In the genomic region with DNA sequence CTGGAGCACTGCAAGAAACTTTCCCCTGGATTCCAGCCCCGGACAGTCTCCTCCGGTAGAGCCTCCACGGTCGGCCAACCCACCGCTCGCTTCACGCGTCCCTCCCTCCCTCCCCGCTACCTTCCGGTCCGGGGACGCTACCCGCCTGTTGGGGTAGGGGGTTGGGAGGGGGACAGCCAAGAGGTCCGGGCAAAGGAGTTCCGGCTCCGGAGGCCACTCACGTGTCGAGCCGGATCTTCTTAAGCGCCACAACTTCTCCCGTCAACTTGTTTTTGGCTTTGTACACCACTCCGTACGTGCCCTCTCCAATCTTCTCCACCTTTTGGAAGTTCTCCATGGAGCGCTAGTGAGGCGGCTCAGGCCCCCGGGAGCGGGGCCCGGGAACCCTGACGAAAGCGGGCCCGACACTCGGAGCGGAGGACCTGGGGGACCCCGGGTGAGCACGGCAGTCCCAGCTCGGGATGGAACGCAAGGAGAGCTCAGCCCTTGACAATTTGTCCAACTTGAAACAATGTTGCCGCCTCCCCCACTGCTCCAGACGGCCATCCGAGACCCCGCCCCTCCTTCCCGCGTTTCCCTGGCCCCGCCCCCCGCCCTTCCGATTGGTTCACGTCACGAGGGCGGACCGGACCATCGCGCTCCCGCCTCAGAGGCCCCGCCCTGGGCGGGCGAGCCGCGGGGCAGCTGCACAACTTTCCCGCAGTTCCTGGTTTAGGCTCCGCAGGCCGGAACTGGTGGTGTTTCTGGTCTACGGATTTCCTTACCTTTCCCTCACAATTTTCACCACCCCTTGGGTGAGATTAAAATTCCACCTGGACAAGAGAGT, we compare ENCODE assay signal across 8 mouse cellular contexts. TPM values are rescaled to one million over a fixed set of nuclear protein-coding genes. Genes with fewer than 3 reads are reported as not detected.
DNase-seq lines count a peak whose midpoint lies in the region; ATAC-seq lines count a peak whose summit lies in the region.

Cdk2 (minus strand) TSS at position 541 of the 826 bp plus-strand sequence.

- H3K9me3 ChIP-seq in embryonic facial prominence, embryonic 14.5 days (ENCODE audit: control insufficient read depth, low read length): no peaks in the 10 kb centered on the region
- no peaks in the 10 kb centered on the region for H3K9me3 ChIP-seq in limb, embryonic 15.5 days

- H3K4me1 ChIP-seq in embryonic facial prominence, embryonic 14.5 days (ENCODE audit: control insufficient read depth, insufficient read depth, low read length): peaks cover 9% of the 10 kb centered on the region; the same call in 1 of the 2 replicates
- H3K4me1 ChIP-seq in limb, embryonic 15.5 days: peaks cover 19% of the 10 kb centered on the region

- ATAC-seq in embryonic facial prominence, embryonic 14.5 days (ENCODE audit: low read depth): peak; percentile 91
- ATAC-seq in limb, embryonic 15.5 days (ENCODE audit: insufficient number of reproducible peaks, low FRiP score, low TSS enrichment, low read depth): peak; percentile 90

- no peaks in the 10 kb centered on the region for H3K27me3 ChIP-seq in embryonic facial prominence, embryonic 14.5 days (replicated peaks; ENCODE audit: control insufficient read depth, insufficient read depth, low read length)
- no peaks in the 10 kb centered on the region for H3K27me3 ChIP-seq in limb, embryonic 15.5 days

- DNase-seq in 3T3-L1 (ENCODE audit: low read depth, low spot score): peak; percentile 84
- peak; percentile 81 to 83 for DNase-seq in adrenal gland, postnatal 4 days (ENCODE audit: low spot score in 2 of 2)
- DNase-seq in embryonic facial prominence, embryonic 14.5 days (ENCODE audit: low spot score): peak; percentile 96
- DNase-seq in heart, adult 8-10 months (ENCODE audit: low spot score): peak; percentile 89
- peak; percentile 94 for DNase-seq in kidney, adult 9 months
- DNase-seq in monocyte, adult 2 months (ENCODE audit: low read depth in 1 of 2, low spot score in 2 of 2): peak; percentile 71 to 82
- DNase-seq in spleen, postnatal 36 days (ENCODE audit: low spot score in 2 of 2): peak; percentile 91 to 93

- peak within 1 kb of the TSS; percentile 65 for H3K4me3 ChIP-seq in embryonic facial prominence, embryonic 14.5 days (ENCODE audit: low read depth, low read length)
- H3K4me3 ChIP-seq in limb, embryonic 15.5 days: peak within 1 kb of the TSS; percentile 89

- peak within 1 kb of the TSS; percentile 95 for H3K27ac ChIP-seq in embryonic facial prominence, embryonic 14.5 days (replicated peaks; ENCODE audit: low read depth, low read length)
- peak within 1 kb of the TSS; percentile 98 for H3K27ac ChIP-seq in limb, embryonic 15.5 days

- WGBS in embryonic facial prominence, embryonic 14.5 days: under 1% methylated on average over 53 of the region's 62 CpGs
- WGBS in limb, embryonic 15.5 days: under 1% methylated on average over 60 of the region's 62 CpGs

- peak within 1 kb of the TSS; percentile 76 for H3K4me2 ChIP-seq in embryonic facial prominence, embryonic 14.5 days (ENCODE audit: low read depth, low read length)
- H3K4me2 ChIP-seq in limb, embryonic 15.5 days: peak within 1 kb of the TSS; percentile 55

- peak within 1 kb of the TSS; percentile 76 for H3K9ac ChIP-seq in embryonic facial prominence, embryonic 14.5 days (ENCODE audit: low read depth, low read length)
- peak within 1 kb of the TSS; percentile 84 for H3K9ac ChIP-seq in limb, embryonic 15.5 days

- peaks cover 35% of the 10 kb centered on the region for H3K36me3 ChIP-seq in embryonic facial prominence, embryonic 14.5 days (ENCODE audit: control insufficient read depth, insufficient read depth, low read length)
- H3K36me3 ChIP-seq in limb, embryonic 15.5 days: peaks cover 32% of the 10 kb centered on the region

RNA-seq across cellular contexts. Expression of gene Cdk2, which starts in this region (rescaled TPM):
- total RNA-seq in adrenal gland, postnatal 4 days (2021): 10 to 100 TPM; 46.8 to 50.3 TPM
- polyA plus RNA-seq in embryonic facial prominence, embryonic 14.5 days (2014; fragmentation: Nextera tagmentation; extraction: Ambion mirVana): 99.2 and 105 TPM in 2 replicates
- total RNA-seq in heart, adult 8-10 months (2022): 1 to 10 TPM; 8.0 to 8.8 (median 8.5) TPM
- 108 and 110 TPM in 2 replicates for polyA plus RNA-seq in limb, embryonic 15.5 days (2015; fragmentation: Nextera tagmentation; extraction: Ambion mirVana)

Comparison
In these comparisons a context has a peak if more than half of its experiments do, and no peak if none do; other contexts are left out.
1. Peak in every context shown above with its lines: DNase-seq, ATAC-seq, H3K4me3 ChIP-seq and H3K27ac ChIP-seq.
2. RNA of gene Cdk2 (total RNA-seq): 46.8 to 50.3 TPM in adrenal gland, postnatal 4 days; 8.0 to 8.8 TPM in heart, adult 8-10 months; every median in the first group is over 4 times any median in the second.